ENCODE assay signal across 8 mouse cellular contexts in genomic region chr5:90339129-90339952, GRCm38 (mm10). TPM values are rescaled to one million over a fixed set of nuclear protein-coding genes. Genes with fewer than 3 reads are reported as not detected.
DNase-seq lines count a peak whose midpoint lies in the region; ATAC-seq and TF ChIP-seq lines count a peak whose summit lies in the region.

No protein-coding gene starts in this region.

- no peaks in the 10 kb centered on the region for H3K27me3 ChIP-seq in hindbrain, embryonic 14.5 days (ENCODE audit: control insufficient read depth, insufficient read depth, low read length)
- no peaks in the 10 kb centered on the region for H3K27me3 ChIP-seq in lung, embryonic 14.5 days (ENCODE audit: insufficient read depth, low read length)

- no peaks in the 10 kb centered on the region for H3K36me3 ChIP-seq in hindbrain, embryonic 14.5 days (replicated peaks; ENCODE audit: control insufficient read depth, insufficient read depth)
- H3K36me3 ChIP-seq in lung, embryonic 14.5 days (ENCODE audit: insufficient read depth): no peaks in the 10 kb centered on the region

- peak; percentile 96 for ATAC-seq in hindbrain, embryonic 14.5 days (ENCODE audit: low FRiP score)
- peak; percentile 82; the same call in 1 of the 2 replicates for ATAC-seq in lung, embryonic 14.5 days (ENCODE audit: insufficient read depth)

- peak overlapping the region; percentile 70 for H3K9ac ChIP-seq in hindbrain, embryonic 14.5 days
- H3K9ac ChIP-seq in lung, embryonic 14.5 days: no peak overlapping the region

- 11% methylated on average over 5 of the region's 5 CpGs for WGBS in hindbrain, embryonic 14.5 days
- WGBS in lung, embryonic 14.5 days: 34% methylated on average over 5 of the region's 5 CpGs

- peak overlapping the region; percentile 76; the same call in 1 of the 2 replicates for H3K27ac ChIP-seq in hindbrain, embryonic 14.5 days
- H3K27ac ChIP-seq in lung, embryonic 14.5 days (ENCODE audit: low read depth): 0 out of 2 replicates have a peak overlapping the region, but pooled peaks have one; percentile 43

- peaks cover 8% of the 10 kb centered on the region for H3K4me1 ChIP-seq in hindbrain, embryonic 14.5 days (replicated peaks; ENCODE audit: control insufficient read depth, insufficient read depth, low read length)
- H3K4me1 ChIP-seq in lung, embryonic 14.5 days (ENCODE audit: insufficient read depth): peaks cover 2% of the 10 kb centered on the region; the same call in 1 of the 2 replicates

- H3K4me2 ChIP-seq in hindbrain, embryonic 14.5 days (replicated peaks): peak overlapping the region; percentile 56
- H3K4me2 ChIP-seq in lung, embryonic 14.5 days: peak overlapping the region; percentile 42

- H3K4me3 ChIP-seq in hindbrain, embryonic 14.5 days (replicated peaks; ENCODE audit: low read length): peak overlapping the region; percentile 46
- peak overlapping the region; percentile 11; the same call in 1 of the 2 replicates for H3K4me3 ChIP-seq in lung, embryonic 14.5 days (ENCODE audit: low read depth, low read length)

- H3K9me3 ChIP-seq in hindbrain, embryonic 14.5 days (ENCODE audit: control insufficient read depth, low read length): no peaks in the 10 kb centered on the region
- H3K9me3 ChIP-seq in lung, embryonic 14.5 days (ENCODE audit: low read depth, low read length): no peaks in the 10 kb centered on the region

- DNase-seq in adipocyte (ENCODE audit: low spot score): peak; percentile 90
- peak; percentile 69 to 71 for DNase-seq in cerebellum, postnatal 14 days
- peak; percentile 82 for DNase-seq in gastrocnemius, adult 18-20 months (ENCODE audit: low spot score)
- DNase-seq in hindbrain, embryonic 14.5 days (ENCODE audit: low spot score): peak; percentile 81
- DNase-seq in layer of hippocampus, adult 9-11 months: peak; percentile 58
- DNase-seq in lung, embryonic 14.5 days: peak; percentile 80
- DNase-seq in ovary, postnatal 10 days (ENCODE audit: low spot score): peak; percentile 5
- DNase-seq in yolk sac, embryonic 10.5 days (ENCODE audit: low spot score): no peak

- TF ChIP-seq CTCF in lung, embryonic 14.5 days (IDR thresholded peaks at IDR 0.05; ENCODE audit: low read depth): no peak

RNA-seq across cellular contexts. Expression of gene Ankrd17, which starts 27.0 kb away (rescaled TPM):
- total RNA-seq in gastrocnemius, adult 18-20 months (2021): 10 to 100 TPM; 46.7 to 51.7 TPM
- 34.8 and 37.9 TPM in 2 replicates for polyA plus RNA-seq in hindbrain, embryonic 14.5 days (2014; fragmentation: Nextera tagmentation; extraction: Ambion mirVana)
- polyA plus RNA-seq in lung, embryonic 14.5 days (2014; fragmentation: Nextera tagmentation; extraction: Ambion mirVana): 31.3 and 32.9 TPM in 2 replicates

RNA-seq across cellular contexts. Expression of gene Gm9958, which starts 27.7 kb away (rescaled TPM):
- total RNA-seq in gastrocnemius, adult 18-20 months (2021): under 1 TPM; 0.40 to 0.53 TPM
- polyA plus RNA-seq in hindbrain, embryonic 14.5 days (2014; fragmentation: Nextera tagmentation; extraction: Ambion mirVana): 3.9 and 4.9 TPM in 2 replicates
- polyA plus RNA-seq in lung, embryonic 14.5 days (2014; fragmentation: Nextera tagmentation; extraction: Ambion mirVana): 5.8 and 6.6 TPM in 2 replicates
